Mouse (Mus musculus): ENCODE results near the gene Efna2. TPM values are rescaled to one million over a fixed set of nuclear protein-coding genes. Genes with fewer than 3 reads are reported as not detected.

The Efna2 gene
- 5.8 and 12.4 TPM in 2 replicates for polyA plus RNA-seq (2012; rRNA removed; ENCODE audit: low replicate concordance)

DNA sequence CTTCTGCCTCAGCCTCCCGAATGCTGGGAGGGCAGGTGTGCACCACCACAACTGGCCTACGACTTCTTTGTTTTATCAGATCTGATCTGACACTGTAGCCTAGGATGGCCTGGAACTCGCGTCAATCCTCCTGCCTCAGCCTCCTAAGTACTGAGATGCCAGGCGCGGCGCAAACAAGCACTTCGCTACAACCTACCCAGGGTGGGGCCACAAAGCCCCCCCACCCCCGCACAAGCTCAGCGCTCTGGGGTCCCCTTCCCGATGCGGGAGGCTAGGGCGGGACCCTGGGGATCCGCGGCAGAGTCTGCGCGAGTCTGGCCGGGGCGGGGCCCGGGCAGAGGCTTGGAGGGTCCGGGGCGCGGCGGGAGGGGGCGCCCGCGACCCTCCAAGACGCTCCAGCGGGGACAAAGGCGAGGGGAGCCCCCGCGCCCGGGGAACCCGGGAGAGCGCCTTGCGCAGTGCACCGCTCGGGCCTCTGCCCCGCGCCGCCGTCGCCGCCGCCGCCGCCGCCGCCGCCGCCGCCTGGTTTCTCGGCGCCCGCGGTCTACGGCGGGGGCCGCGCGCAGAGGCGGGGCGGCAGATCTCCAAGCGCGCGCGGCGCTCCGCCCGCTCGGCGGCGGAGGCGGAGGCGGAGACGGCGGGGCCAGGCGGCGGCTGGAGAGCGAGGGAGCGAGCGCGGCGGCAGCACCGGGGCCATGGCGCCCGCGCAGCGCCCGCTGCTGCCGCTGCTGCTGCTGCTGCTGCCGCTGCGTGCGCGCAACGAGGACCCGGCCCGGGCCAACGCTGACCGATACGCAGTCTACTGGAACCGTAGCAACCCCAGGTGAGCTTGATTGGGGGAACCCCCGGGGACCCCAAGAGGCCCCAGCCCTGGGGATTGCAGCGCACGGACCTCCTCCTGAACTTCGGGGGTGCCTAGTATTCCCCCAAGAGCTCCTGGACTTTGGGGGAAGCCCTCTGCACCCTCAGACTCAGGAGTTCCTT lies at the start of gene Efna2:
Gene Efna2 (plus strand): TSS at position 415 of the 984 bp plus-strand sequence.

DNA sequence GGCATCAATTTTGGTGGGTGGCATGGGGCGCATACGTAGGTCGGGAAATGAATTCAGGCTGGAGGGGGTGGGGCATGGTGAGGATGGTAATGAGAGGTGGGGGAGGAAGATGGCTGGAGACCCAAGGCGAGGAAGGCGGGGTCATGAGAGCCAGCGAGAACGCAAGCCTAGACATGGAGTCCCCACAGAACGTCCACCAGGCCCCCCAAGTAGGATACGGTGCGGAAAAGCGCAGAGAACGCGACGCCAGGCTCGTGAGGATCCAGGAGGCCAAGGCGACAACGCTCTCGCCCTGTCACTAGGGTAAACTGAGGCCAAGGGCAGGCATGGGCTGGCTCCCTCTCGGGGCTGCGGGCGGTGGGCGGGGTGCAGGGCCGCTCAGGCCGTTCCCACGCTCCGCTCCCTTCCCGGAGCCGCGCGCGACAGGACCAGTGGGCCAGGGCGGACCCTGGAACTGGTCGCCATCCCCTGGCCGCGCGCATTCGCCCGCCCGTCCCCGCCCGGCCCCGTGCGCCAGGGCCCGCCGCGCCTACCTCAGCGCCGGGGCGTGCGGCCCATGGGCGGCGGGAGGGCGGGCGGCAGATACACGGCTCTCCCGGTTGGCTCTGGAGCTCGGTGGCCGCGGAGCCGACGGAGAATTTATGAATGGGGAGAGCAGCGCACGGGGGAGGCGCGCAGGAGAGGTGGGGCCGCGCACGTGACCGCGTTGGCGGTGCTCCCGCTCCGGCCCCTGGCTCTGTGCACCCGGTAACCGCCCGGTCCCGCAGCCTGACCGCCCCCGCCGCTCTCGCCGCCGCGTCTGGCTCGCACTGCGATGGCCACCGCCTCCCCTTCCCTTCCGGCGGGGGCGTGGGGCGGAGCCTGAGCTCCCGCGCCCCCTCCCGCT lies 40.5 kb upstream of the Efna2 start, which contains the start of gene Atp5d:
Gene Atp5d (plus strand): TSS at position 80 of the 886 bp plus-strand sequence.

GRCm38 (mm10) chr10:80140666-80141035 lies 38.6 kb upstream of the Efna2 start, which contains the start of gene Cbarp:
Gene Cbarp (minus strand): TSS chr10:80140835.

DNA sequence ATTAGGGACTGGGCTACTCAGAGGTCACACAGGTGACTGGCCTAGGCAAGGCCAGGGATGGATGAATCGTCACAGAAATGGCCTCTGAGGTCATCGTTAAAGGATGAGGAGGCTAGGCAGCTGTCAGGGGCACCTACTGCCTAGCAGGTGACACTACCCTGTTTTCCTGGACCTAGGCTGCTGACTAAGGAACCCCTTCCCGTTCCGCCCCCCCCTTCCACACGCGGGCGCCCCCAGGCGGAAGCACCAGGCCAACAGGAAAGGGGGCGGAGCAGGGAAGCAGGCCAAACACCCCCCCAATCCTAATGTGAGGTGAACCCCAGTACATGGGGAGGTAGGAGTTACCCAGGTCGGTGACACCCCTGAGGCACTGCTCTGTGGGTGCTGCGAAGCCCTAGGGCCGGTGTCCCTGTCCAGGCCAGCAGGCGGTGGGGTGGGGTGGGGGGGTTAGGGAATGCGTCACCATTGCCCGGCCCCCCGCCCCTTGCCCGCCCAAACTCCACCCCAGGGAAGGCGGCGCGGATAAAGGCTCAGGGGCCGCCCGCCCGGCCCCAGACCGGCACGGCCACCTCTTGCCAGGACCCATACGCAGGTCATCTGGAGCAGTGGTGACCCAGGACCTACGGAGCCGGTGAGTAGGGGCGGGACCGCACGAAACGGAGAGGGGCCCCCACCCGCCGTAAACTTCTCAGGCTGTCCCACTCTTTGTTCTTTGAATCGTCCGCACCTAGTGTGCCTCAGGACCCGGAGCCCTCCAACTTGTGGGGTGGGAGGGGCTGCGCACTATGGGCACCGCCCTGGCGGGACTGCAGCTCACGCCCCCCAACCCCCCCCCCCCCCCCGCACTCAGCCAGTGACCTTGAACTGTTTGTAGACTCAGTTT lies 31.3 kb upstream of the Efna2 start, which contains the start of gene Midn:
Gene Midn (plus strand): TSS at position 554 of the 883 bp plus-strand sequence.

DNA sequence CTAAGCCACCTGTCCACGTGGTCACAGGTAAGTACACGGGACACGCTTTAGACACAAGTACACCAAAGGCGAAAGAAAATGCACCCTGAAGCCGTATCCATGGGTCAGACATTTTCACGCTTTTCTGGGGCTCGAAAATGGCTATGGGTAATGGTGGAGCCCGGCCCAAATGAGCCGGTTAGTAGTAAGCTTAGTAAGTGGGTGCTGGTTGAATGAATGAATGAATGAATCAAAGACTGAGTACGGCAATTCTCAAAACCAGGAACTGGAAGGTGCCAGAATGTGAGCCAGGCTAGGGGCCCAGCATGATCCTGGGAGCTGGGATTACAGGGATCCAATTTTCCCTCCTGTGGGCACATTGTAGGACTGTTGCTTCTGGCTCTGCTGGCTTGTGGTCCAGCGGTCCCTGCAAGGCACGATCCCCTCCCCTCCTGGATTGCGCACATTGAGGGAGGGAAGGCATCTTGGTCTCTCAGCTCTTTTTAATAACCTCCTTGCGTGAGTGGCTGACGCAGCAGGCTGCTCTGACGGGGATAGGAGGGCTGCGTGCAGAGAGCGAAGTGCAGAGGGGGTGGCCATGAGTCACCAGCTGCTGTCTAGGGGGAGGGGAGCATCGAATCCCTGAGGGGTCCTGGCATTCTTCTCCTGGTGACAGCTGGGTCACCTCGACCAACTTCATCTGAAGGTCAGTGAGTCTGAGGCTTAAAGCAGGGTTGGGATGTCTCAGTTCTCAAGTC lies 13.7 kb upstream of the Efna2 start, which contains the start of gene Cirbp:
Gene Cirbp (plus strand): TSS at position 594 of the 737 bp plus-strand sequence.

GRCm38 (mm10) chr10:80172527-80173292 lies 6.6 kb upstream of the Efna2 start, which contains the start of gene 1600002K03Rik:
Gene 1600002K03Rik (plus strand): TSS chr10:80172944.

DNA sequence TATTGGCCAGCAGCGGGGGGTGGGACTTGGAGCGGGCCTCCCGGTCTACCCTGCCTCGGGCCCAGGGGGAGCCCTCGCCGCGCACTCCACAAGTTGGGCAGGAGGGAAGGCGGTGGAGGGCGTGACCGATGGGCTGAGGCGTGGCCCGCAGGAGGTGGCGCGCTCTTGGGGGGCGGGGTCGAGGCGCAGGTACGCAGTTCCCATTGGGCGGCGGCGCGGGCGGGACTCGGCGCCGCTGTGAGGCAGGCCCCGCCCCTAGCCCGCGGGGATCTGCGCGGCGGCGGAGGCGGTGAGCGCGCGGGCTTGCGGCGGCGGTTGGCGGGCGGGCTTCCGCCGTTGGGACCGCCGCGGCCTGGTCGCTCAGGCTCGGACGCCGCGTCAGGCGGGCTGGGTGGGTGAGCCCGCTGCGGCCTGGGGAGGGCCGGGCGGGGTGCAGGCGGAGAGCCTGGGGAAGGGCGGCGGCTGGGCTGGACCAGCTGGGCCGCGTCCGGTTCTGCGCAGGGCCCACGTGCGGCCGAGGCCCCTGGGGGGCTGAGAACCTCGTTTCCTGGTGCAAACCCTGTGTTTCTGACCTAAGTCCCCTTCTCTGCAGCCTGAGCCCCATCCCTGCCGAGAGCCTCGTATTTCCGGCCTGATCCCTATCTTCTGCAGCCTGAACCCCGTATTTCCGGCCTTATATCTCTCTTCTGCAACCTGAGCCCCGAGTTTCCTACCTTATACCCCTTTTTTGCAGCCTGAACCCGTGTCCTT lies 47.3 kb downstream of the Efna2 start, which contains the start of gene Mum1:
Gene Mum1 (plus strand): TSS at position 19 of the 750 bp plus-strand sequence.

Other genes with a start within 250 kb of the Efna2 start
- 46.4 and 57.2 TPM in 2 replicates for gene Wdr18, start 219.3 kb upstream of the Efna2 start, polyA plus RNA-seq (2012; rRNA removed; ENCODE audit: low replicate concordance)
- gene Grin3b, start 208.8 kb upstream of the Efna2 start, polyA plus RNA-seq (2012; rRNA removed; ENCODE audit: low replicate concordance), result 0.10 and 0.13 TPM in 2 replicates
- 273 and 278 TPM in 2 replicates for gene Tmem259, start 195.2 kb upstream of the Efna2 start, polyA plus RNA-seq (2012; rRNA removed; ENCODE audit: low replicate concordance)
- 63.8 and 191 TPM in 2 replicates for gene Cnn2, start 190.9 kb upstream of the Efna2 start, polyA plus RNA-seq (2012; rRNA removed; ENCODE audit: low replicate concordance)
- 15.1 and 17.4 TPM in 2 replicates for gene Abca7, start 183.0 kb upstream of the Efna2 start, polyA plus RNA-seq (2012; rRNA removed; ENCODE audit: low replicate concordance)
- 32.7 and 52.3 TPM in 2 replicates for gene Arhgap45, start 162.8 kb upstream of the Efna2 start, polyA plus RNA-seq (2012; rRNA removed; ENCODE audit: low replicate concordance)
- 154 and 220 TPM in 2 replicates for gene Polr2e, start 139.7 kb upstream of the Efna2 start, polyA plus RNA-seq (2012; rRNA removed; ENCODE audit: low replicate concordance)
- gene Gpx4, start 132.3 kb upstream of the Efna2 start, polyA plus RNA-seq (2012; rRNA removed; ENCODE audit: low replicate concordance), result 955 and 2,154 TPM in 2 replicates
- gene Sbno2, start 73.9 kb upstream of the Efna2 start, polyA plus RNA-seq (2012; rRNA removed; ENCODE audit: low replicate concordance), result 43.1 and 60.1 TPM in 2 replicates
- gene Stk11, start 63.7 kb upstream of the Efna2 start, polyA plus RNA-seq (2012; rRNA removed; ENCODE audit: low replicate concordance), result 146 and 147 TPM in 2 replicates
- 840 and 867 TPM in 2 replicates for gene Atp5d, start 40.9 kb upstream of the Efna2 start, polyA plus RNA-seq (2012; rRNA removed; ENCODE audit: low replicate concordance)
- gene Cbarp, start 38.6 kb upstream of the Efna2 start, polyA plus RNA-seq (2012; rRNA removed; ENCODE audit: low replicate concordance), result 4.6 and 24.2 TPM in 2 replicates
- gene Midn, start 31.2 kb upstream of the Efna2 start, polyA plus RNA-seq (2012; rRNA removed; ENCODE audit: low replicate concordance), result 26.8 and 79.7 TPM in 2 replicates
- 85.6 and 156 TPM in 2 replicates for gene Cirbp, start 13.5 kb upstream of the Efna2 start, polyA plus RNA-seq (2012; rRNA removed; ENCODE audit: low replicate concordance)
- gene 1600002K03Rik, start 6.5 kb upstream of the Efna2 start, polyA plus RNA-seq (2012; rRNA removed; ENCODE audit: low replicate concordance), result 11.8 and 12.1 TPM in 2 replicates
- 61.9 and 62.4 TPM in 2 replicates for gene Mum1, start 47.0 kb downstream of the Efna2 start, polyA plus RNA-seq (2012; rRNA removed; ENCODE audit: low replicate concordance)
- gene Ndufs7, start 69.6 kb downstream of the Efna2 start, polyA plus RNA-seq (2012; rRNA removed; ENCODE audit: low replicate concordance), result 414 and 611 TPM in 2 replicates
- 63.6 and 128 TPM in 2 replicates for gene Gamt, start 81.5 kb downstream of the Efna2 start, polyA plus RNA-seq (2012; rRNA removed; ENCODE audit: low replicate concordance)
- 41.8 and 67.0 TPM in 2 replicates for gene Dazap1, start 82.0 kb downstream of the Efna2 start, polyA plus RNA-seq (2012; rRNA removed; ENCODE audit: low replicate concordance)
- 1,097 and 1,999 TPM in 2 replicates for gene Rps15, start 113.0 kb downstream of the Efna2 start, polyA plus RNA-seq (2012; rRNA removed; ENCODE audit: low replicate concordance)
- 1.6 and 3.1 TPM in 2 replicates for gene Apc2, start 116.5 kb downstream of the Efna2 start, polyA plus RNA-seq (2012; rRNA removed; ENCODE audit: low replicate concordance)
- 63.1 and 73.9 TPM in 2 replicates for gene 2310011J03Rik, start 141.1 kb downstream of the Efna2 start, polyA plus RNA-seq (2012; rRNA removed; ENCODE audit: low replicate concordance)
- gene Pcsk4, start 150.0 kb downstream of the Efna2 start, polyA plus RNA-seq (2012; rRNA removed; ENCODE audit: low replicate concordance), result 11.0 and 18.3 TPM in 2 replicates
- gene Reep6, start 150.5 kb downstream of the Efna2 start, polyA plus RNA-seq (2012; rRNA removed; ENCODE audit: low replicate concordance), result 29.5 and 41.3 TPM in 2 replicates
- gene Adamtsl5, start 168.9 kb downstream of the Efna2 start, polyA plus RNA-seq (2012; rRNA removed; ENCODE audit: low replicate concordance), result 27.6 and 29.5 TPM in 2 replicates
- gene Plk5, start 177.0 kb downstream of the Efna2 start, polyA plus RNA-seq (2012; rRNA removed; ENCODE audit: low replicate concordance), result 0.12 TPM in 1 of 2 replicates, not detected in the other
- 9.5 and 41.0 TPM in 2 replicates for gene Mex3d, start 208.2 kb downstream of the Efna2 start, polyA plus RNA-seq (2012; rRNA removed; ENCODE audit: low replicate concordance)
- 145 and 199 TPM in 2 replicates for gene Mbd3, start 220.1 kb downstream of the Efna2 start, polyA plus RNA-seq (2012; rRNA removed; ENCODE audit: low replicate concordance)
- 2,303 and 2,715 TPM in 2 replicates for gene Uqcr11, start 227.3 kb downstream of the Efna2 start, polyA plus RNA-seq (2012; rRNA removed; ENCODE audit: low replicate concordance)